Mouse (Mus musculus) erythroblast, embryonic 14.5 days (primary cell): ENCODE results near the gene Abt1. TPM values are rescaled to one million over a fixed set of nuclear protein-coding genes. Genes with fewer than 3 reads are reported as not detected.

Source experiments
- H3K27me3 ChIP-seq: 2 replicates; pipeline ENCODE4 v1.6.1; 2012; ENCODE audit warnings: inconsistent platforms; ENCODE audit not compliant: control insufficient read depth
- H3K36me3 ChIP-seq: 2 replicates; pipeline ENCODE4 v1.6.1; 2012; ENCODE audit warnings: mild to moderate bottlenecking, inconsistent platforms; ENCODE audit not compliant: control insufficient read depth
- H3K4me1 ChIP-seq: 2 replicates; pipeline ENCODE4 v1.6.1; 2012; ENCODE audit warnings: inconsistent platforms; ENCODE audit not compliant: control insufficient read depth
- H3K4me3 ChIP-seq: replicated peaks from 2 replicates; pipeline ENCODE3; 2012; ENCODE audit warnings: moderate library complexity, mild to moderate bottlenecking, inconsistent platforms
- H3K9me3 ChIP-seq: 2 replicates; pipeline ENCODE4 v1.6.1; 2012; ENCODE audit warnings: low read length, inconsistent platforms, mixed read lengths; ENCODE audit not compliant: control insufficient read depth
- GATA1 ChIP-seq: IDR thresholded peaks from 2 replicates; pipeline ENCODE4 v1.6.1; 2012; ENCODE audit warnings: low read length, inconsistent platforms, mixed read lengths
- TAL1 ChIP-seq: IDR thresholded peaks from 3 replicates; pipeline ENCODE4 v1.6.1; 2012; ENCODE audit warnings: low read length, inconsistent platforms, mixed read lengths
- polyA plus RNA-seq: library from polyadenylated mRNA; stranded (reverse); fragments of >175 nt; gene quantifications from 2 replicates; pipeline ENCODE4 v1.2.3, GENCODE M21; 2012

Abt1 gene
- polyA plus RNA-seq, 1 experiment, result 0.76 TPM

DNA sequence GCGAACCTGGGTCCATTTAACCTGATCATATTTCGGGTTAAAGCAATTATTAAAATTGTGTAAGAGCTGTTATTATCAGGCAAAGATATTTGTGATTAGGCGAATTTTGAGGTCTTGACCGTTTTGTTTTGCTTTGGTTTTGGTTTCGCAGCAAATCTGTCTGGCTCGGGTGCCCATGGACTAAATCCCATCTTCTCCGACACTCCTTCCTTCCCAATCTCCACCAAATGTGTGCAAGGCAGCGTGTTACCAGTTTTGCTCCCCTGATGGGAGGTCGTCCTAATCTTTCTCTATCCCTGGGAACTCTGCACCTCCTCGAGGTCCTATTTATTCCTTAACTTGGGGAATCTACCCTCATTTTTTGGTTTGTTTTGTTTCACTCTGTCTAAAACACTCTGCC lies 21.5 kb upstream of the Abt1 start:
- TF ChIP-seq GATA1 (no peak), TAL1 (no peak)
- Histone ChIP-seq H3K4me1 (peaks cover 65% of the 10 kb centered on the region), H3K36me3 (no peaks in the 10 kb centered on the region)

DNA sequence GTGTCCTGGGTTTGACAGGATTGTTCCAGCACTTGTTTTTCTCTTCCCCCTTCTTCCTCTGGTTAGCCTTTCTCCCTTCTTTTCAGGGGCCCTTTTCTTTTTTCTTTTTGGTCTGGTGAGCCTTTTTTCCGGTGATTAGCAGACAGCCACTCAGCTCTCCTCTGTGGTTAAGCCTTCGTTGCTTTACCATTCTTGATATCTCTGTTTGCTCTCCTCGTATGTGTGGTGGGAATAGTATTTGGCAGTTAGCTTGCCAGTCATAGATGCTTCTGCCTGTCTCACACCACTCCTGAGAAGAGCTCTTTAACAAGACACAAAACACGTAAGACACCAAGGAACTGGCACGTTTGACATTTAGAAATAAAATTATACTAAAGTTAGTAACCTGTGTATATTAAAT lies 20.8 kb upstream of the Abt1 start:
- Histone ChIP-seq H3K36me3 (no peaks in the 10 kb centered on the region), H3K4me3 (peak overlapping the region; percentile 94), H3K9me3 (no peaks in the 10 kb centered on the region), H3K4me1 (peaks cover 69% of the 10 kb centered on the region), H3K27me3 (no peaks in the 10 kb centered on the region)
- TF ChIP-seq GATA1 (no peak), TAL1 (no peak)

More for the DNA sequence above, 21.5 kb upstream of the Abt1 start:
- Histone ChIP-seq H3K9me3 (no peaks in the 10 kb centered on the region), H3K4me3 (peak overlapping the region; percentile 94), H3K27me3 (no peaks in the 10 kb centered on the region)

DNA sequence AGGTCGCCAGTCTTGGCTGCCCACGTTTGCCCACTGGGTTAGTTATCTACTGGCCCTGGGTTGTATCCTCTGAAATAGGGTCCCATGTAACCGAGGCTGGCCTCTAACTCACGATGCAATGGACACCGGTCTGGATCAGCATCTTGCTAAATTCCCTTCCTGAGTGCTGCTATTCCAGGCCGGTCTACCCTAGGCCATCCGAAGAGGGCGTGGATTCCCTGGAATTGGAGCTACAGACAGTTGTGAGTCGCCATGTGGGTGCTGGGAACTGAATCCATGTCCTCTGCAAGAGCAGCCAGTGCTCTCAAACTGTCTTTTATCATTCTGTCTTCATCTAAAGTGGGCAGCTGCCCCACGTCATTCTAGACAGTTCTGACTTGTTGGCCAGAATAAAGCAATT lies 16.2 kb upstream of the Abt1 start:
- TF ChIP-seq GATA1 (no peak), TAL1 (no peak)
- Histone ChIP-seq H3K4me3 (no peak overlapping the region), H3K4me1 (peaks cover 67% of the 10 kb centered on the region), H3K9me3 (no peaks in the 10 kb centered on the region), H3K36me3 (no peaks in the 10 kb centered on the region), H3K27me3 (no peaks in the 10 kb centered on the region)

DNA sequence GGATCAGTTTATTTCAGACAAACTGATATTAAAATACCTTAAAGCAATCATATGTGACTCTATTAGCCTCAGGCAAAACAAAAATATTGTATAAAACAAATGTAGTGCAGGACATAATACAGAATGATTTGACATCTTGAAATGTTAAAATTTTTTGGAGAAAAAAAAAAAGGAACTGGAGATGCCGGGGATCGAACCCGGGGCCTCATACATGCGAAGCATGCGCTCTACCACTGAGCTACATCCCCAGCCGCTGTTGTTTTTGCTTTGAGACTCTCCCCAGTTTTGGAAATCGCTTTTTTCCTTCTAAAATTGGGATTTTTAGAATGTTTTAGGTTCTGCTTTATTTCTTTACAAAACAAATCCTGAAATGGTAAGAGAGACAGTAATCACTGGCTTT lies 14.9 kb upstream of the Abt1 start:
- peak overlapping the region; percentile 78 for H3K4me3 ChIP-seq
- peaks cover 66% of the 10 kb centered on the region for H3K4me1 ChIP-seq
- no peaks in the 10 kb centered on the region for H3K9me3 ChIP-seq
- no peaks in the 10 kb centered on the region for H3K36me3 ChIP-seq
- H3K27me3 ChIP-seq, result no peaks in the 10 kb centered on the region
- TF ChIP-seq GATA1 (no peak), TAL1 (no peak)

DNA sequence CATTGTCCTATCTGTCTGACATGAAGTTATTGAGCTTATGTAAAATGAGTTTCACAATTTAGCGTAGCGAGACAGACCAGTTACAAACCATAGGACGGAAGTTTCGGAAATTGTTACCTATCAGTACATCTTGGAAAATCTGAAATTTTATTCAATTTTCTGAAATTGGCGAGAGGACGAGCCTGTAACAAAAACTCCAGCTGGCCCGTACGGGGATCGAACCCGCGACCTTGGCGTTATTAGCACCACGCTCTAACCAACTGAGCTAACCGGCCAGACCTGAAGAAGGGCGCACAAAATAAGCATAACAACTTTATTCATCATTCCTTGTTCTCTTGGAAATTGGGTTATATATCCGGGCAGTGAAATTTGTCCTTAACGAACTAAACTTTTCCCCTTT lies 14.2 kb upstream of the Abt1 start:
- H3K36me3 ChIP-seq, result no peaks in the 10 kb centered on the region
- peaks cover 65% of the 10 kb centered on the region for H3K4me1 ChIP-seq
- peak overlapping the region; percentile 78 for H3K4me3 ChIP-seq
- TF ChIP-seq TAL1 (no peak), GATA1 (no peak)
- no peaks in the 10 kb centered on the region for H3K9me3 ChIP-seq
- no peaks in the 10 kb centered on the region for H3K27me3 ChIP-seq

DNA sequence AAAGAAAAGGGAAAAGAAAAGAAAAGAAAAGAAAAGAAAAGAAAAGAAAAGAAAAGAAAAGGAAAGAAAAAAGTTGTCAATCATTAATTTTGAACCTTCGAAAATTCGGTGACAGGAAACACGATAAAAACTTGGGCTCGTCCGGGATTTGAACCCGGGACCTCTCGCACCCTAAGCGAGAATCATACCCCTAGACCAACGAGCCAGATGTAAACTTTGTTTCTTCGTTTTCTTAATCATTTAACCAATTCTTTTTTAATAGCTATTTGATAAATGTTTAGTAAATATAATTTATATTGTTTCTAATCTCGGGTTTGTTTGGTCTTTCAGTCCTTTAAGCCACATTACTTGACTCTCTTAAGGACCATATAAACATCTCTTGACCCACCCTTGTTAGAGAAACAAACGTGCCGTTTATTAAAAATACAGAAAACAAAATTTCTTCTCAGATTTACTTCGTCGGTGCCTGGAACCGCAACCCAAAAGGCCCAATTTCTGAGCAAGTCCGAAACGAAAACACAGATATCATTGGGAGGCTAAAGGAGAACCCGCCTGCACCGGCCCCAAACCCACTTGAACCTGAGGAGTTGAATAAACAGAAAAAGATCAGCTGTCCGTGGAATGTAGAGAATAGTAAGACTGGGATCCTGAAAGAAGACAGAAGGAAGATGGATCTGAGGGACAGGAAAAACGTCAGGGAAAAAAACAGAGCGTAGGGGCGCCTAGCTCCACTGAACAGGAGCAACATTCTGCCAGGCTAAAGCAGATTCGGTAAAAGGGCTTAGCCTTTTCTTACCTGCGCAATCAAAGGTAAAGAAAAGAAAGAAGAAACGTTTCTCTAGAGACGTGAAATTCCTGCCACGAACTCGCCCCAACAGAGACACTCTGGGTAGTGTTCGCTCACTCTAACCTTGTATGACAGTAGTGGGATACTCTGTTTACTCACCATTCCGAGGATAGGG lies 13.5 kb upstream of the Abt1 start:
- Histone ChIP-seq H3K4me1 (peaks cover 69% of the 10 kb centered on the region), H3K9me3 (no peaks in the 10 kb centered on the region), H3K4me3 (peak overlapping the region; percentile 78), H3K27me3 (no peaks in the 10 kb centered on the region), H3K36me3 (no peaks in the 10 kb centered on the region)
- TF ChIP-seq GATA1 (no peak), TAL1 (no peak)

DNA sequence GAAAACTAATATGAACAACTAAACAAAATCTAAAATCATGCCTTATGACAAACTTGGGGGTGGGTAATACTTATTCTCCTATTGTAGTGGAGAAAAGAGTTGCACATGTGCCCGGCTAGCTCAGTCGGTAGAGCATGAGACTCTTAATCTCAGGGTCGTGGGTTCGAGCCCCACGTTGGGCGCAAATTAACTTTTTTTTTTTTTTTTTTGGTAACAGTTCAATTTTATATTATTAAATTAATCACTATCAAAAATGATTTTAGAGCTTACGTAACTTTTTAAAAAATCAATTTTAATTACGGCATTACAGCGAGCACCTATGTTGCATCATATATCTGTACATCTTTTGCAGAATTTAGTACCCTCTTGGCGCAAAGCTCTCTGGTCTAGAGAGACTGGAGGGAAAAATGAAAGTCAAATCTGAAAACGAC lies 12.6 kb upstream of the Abt1 start:
- TF ChIP-seq GATA1 (no peak), TAL1 (no peak)
- peaks cover 74% of the 10 kb centered on the region for H3K4me1 ChIP-seq
- peak overlapping the region; percentile 78 for H3K4me3 ChIP-seq
- no peaks in the 10 kb centered on the region for H3K36me3 ChIP-seq
- H3K9me3 ChIP-seq, result no peaks in the 10 kb centered on the region
- no peaks in the 10 kb centered on the region for H3K27me3 ChIP-seq

DNA sequence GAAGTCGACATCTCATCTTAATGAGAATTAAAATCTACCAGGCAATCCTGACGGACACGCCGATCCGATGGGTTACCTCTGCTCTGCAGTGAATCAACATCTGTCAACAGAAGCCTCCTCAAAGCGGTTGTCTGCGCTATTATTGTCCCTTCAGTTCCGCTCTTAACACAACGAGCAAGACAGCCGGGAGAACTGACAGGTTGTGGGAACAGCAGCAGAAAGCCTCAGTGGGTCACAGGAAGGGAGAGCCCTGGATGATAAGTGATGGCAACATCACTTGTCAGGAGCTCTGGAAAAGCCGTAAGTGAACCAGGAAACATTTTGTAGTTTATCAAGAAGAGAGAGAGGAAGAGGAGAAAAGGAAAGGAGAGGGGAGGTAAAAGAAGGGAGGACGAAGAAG lies 12.0 kb upstream of the Abt1 start:
- H3K36me3 ChIP-seq, result no peaks in the 10 kb centered on the region
- H3K4me3 ChIP-seq, result peak overlapping the region; percentile 78
- no peaks in the 10 kb centered on the region for H3K9me3 ChIP-seq
- peaks cover 74% of the 10 kb centered on the region for H3K4me1 ChIP-seq
- H3K27me3 ChIP-seq, result no peaks in the 10 kb centered on the region
- TF ChIP-seq TAL1 (no peak), GATA1 (no peak)

DNA sequence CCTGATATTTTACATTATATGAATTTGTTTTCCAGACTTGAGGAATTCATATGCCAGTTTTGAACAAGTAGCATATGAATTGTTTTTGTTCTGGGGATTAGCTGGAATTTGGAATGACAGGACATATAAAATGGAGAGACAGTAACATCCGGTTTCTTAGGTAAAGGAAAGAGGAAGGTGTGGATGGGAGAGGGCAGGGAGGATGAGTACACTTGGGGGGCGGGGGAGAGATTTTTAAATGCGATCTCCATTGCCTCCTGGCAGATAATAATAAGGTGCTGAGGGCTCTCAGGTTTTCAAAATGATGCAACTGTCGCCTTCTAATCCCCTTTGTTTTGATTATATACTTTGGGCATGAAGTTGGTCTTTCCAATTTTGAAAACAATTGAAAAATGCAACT lies 11.6 kb upstream of the Abt1 start:
- Histone ChIP-seq H3K4me3 (peak overlapping the region; percentile 78), H3K9me3 (no peaks in the 10 kb centered on the region), H3K27me3 (no peaks in the 10 kb centered on the region), H3K36me3 (no peaks in the 10 kb centered on the region), H3K4me1 (peaks cover 77% of the 10 kb centered on the region)
- TF ChIP-seq GATA1, result no peak
- TF ChIP-seq TAL1, result no peak
